Mouse (Mus musculus) C2C12 (cell line): ENCODE measurements around the gene Igfals. TPM values are rescaled to one million over a fixed set of nuclear protein-coding genes. Genes with fewer than 3 reads are reported as not detected.
A peak's percentile ranks its signal among the peaks of the same experiment; 100 is the strongest.

Source experiments
- H3K27me3 ChIP-seq: one replicate; pipeline ENCODE4 v1.6.1; 2011; ENCODE audit not compliant: control insufficient read depth, insufficient read depth, insufficient read length
- H3K36me3 ChIP-seq: one replicate; pipeline ENCODE4 v1.6.1; 2011; ENCODE audit not compliant: control insufficient read depth, insufficient read depth
- H3K4me3 ChIP-seq: one replicate; pipeline ENCODE4 v1.5.1; 2011; ENCODE audit warnings: mild to moderate bottlenecking, control low read depth; ENCODE audit not compliant: poor library complexity, insufficient read depth, severe bottlenecking
- H3K79me2 ChIP-seq: one replicate; pipeline ENCODE4 v1.6.1; 2011; ENCODE audit not compliant: control insufficient read depth, insufficient read depth
- H3K79me3 ChIP-seq: one replicate; pipeline ENCODE4 v1.6.1; 2011; ENCODE audit warnings: low read depth, control low read depth
- H3ac ChIP-seq: one replicate; pipeline ENCODE3; 2011; ENCODE audit warnings: low read depth; ENCODE audit not compliant: control insufficient read depth, insufficient read length
- CEBPB ChIP-seq: IDR thresholded peaks from one replicate; pipeline ENCODE4 v1.6.1; 2011; ENCODE audit warnings: low read depth, mild to moderate bottlenecking, control low read depth, moderate library complexity
- CTCF ChIP-seq: IDR thresholded peaks from one replicate; pipeline ENCODE4 v1.5.1; 2011; ENCODE audit not compliant: control insufficient read depth, insufficient read depth, insufficient read length
- FOSL1 ChIP-seq: IDR thresholded peaks from one replicate; pipeline ENCODE4 v1.8.0; 2011; ENCODE audit warnings: mild to moderate bottlenecking, low read length; ENCODE audit not compliant: poor library complexity, insufficient read depth, severe bottlenecking
- MAX ChIP-seq: IDR thresholded peaks from one replicate; pipeline ENCODE4 v1.6.1; 2011; ENCODE audit warnings: mild to moderate bottlenecking, control low read depth
- MYOD1 ChIP-seq: IDR thresholded peaks from one replicate; pipeline ENCODE4 v1.6.1; 2011; ENCODE audit warnings: low read depth; ENCODE audit not compliant: control insufficient read depth, insufficient read length
- MYOG ChIP-seq: IDR thresholded peaks from one replicate; pipeline ENCODE4 v1.6.1; 2011; ENCODE audit not compliant: control insufficient read depth, insufficient read length; ENCODE audit errors: extremely low read depth
- USF1 ChIP-seq: IDR thresholded peaks from one replicate; pipeline ENCODE4 v1.6.1; 2011; ENCODE audit warnings: low read depth, mild to moderate bottlenecking, control low read depth, moderate library complexity
- polyA plus RNA-seq: library from polyadenylated mRNA; unstranded; fragments of >200 nt; fragmentation: generic; extraction: Trizol; gene quantifications from one replicate; pipeline ENCODE4 v1.2.1, GENCODE M21; 2012; ENCODE audit warnings: missing spikeins

Gene Igfals
- polyA plus RNA-seq, 1 experiment = 0.06 TPM

GRCm38 (mm10) chr17:24888862-24889261 lies 23.1 kb downstream of the Igfals start:
- TF ChIP-seq MYOD1 (no peak), FOSL1 (no peak), USF1 (no peak), CEBPB (no peak), MAX (no peak), MYOG (no peak), CTCF (no peak)
- Histone ChIP-seq H3K79me3 (peaks cover 13% of the 10 kb centered on the region), H3K36me3 (peaks cover 25% of the 10 kb centered on the region), H3K4me3 (no peak overlapping the region), H3K79me2 (peaks cover 41% of the 10 kb centered on the region), H3ac (no peak overlapping the region), H3K27me3 (no peaks in the 10 kb centered on the region)

GRCm38 (mm10) chr17:24890151-24891092 lies 24.6 kb downstream of the Igfals start:
- no peak overlapping the region for H3K4me3 ChIP-seq
- H3ac ChIP-seq = no peak overlapping the region
- peaks cover 26% of the 10 kb centered on the region for H3K36me3 ChIP-seq
- no peaks in the 10 kb centered on the region for H3K27me3 ChIP-seq
- no peak for TF ChIP-seq MYOD1
- peaks cover 49% of the 10 kb centered on the region for H3K79me2 ChIP-seq
- peaks cover 15% of the 10 kb centered on the region for H3K79me3 ChIP-seq

- H3K79me2 ChIP-seq = peaks cover 50% of the 10 kb centered on the region
- TF ChIP-seq CEBPB = no peak
- H3K79me3 ChIP-seq = peaks cover 12% of the 10 kb centered on the region
- H3K27me3 ChIP-seq = no peaks in the 10 kb centered on the region
- H3K4me3 ChIP-seq = no peak overlapping the region
- no peak overlapping the region for H3ac ChIP-seq
- peaks cover 26% of the 10 kb centered on the region for H3K36me3 ChIP-seq
Measured at GRCm38 (mm10) chr17:24891321-24891720, 25.5 kb downstream of the Igfals start.

GRCm38 (mm10) chr17:24892785-24893184 lies 27.0 kb downstream of the Igfals start:
- peak overlapping the region; percentile 30 for H3ac ChIP-seq
- no peak for TF ChIP-seq CEBPB
- H3K27me3 ChIP-seq = no peaks in the 10 kb centered on the region
- peaks cover 12% of the 10 kb centered on the region for H3K79me3 ChIP-seq
- H3K4me3 ChIP-seq = no peak overlapping the region
- H3K36me3 ChIP-seq = peaks cover 35% of the 10 kb centered on the region
- H3K79me2 ChIP-seq = peaks cover 47% of the 10 kb centered on the region

GRCm38 (mm10) chr17:24893276-24893675 lies 27.5 kb downstream of the Igfals start:
- peaks cover 38% of the 10 kb centered on the region for H3K36me3 ChIP-seq
- no peak overlapping the region for H3K4me3 ChIP-seq

GRCm38 (mm10) chr17:24894061-24894994 lies 28.5 kb downstream of the Igfals start:
- peak; percentile 3 for TF ChIP-seq CTCF
- no peak for TF ChIP-seq FOSL1
- peak overlapping the region; percentile 89 for H3K4me3 ChIP-seq
- H3K79me3 ChIP-seq = peaks cover 12% of the 10 kb centered on the region
- peaks cover 46% of the 10 kb centered on the region for H3K79me2 ChIP-seq
- H3K36me3 ChIP-seq = peaks cover 45% of the 10 kb centered on the region
- peak overlapping the region; percentile 94 for H3ac ChIP-seq
- H3K27me3 ChIP-seq = no peaks in the 10 kb centered on the region

More at GRCm38 (mm10) chr17:24893276-24893675, 27.5 kb downstream of the Igfals start:
- no peaks in the 10 kb centered on the region for H3K27me3 ChIP-seq
- TF ChIP-seq CEBPB = no peak
- TF ChIP-seq CTCF = no peak
- TF ChIP-seq FOSL1 = no peak
- no peak for TF ChIP-seq MYOD1
- no peak overlapping the region for H3ac ChIP-seq
- H3K79me2 ChIP-seq = peaks cover 46% of the 10 kb centered on the region
- H3K79me3 ChIP-seq = peaks cover 12% of the 10 kb centered on the region
